Mouse (Mus musculus) embryonic facial prominence, embryonic 13.5 days (tissue): Measurements from ENCODE around the gene Gm43517. TPM values are rescaled to one million over a fixed set of nuclear protein-coding genes. Genes with fewer than 3 reads are reported as not detected.

Source experiments
- polyA plus RNA-seq: library from polyadenylated mRNA; unstranded; fragments of >200 nt; fragmentation: Nextera tagmentation; extraction: Ambion mirVana; gene quantifications from 2 replicates; pipeline ENCODE4 v1.2.1, GENCODE M21; 2015

The Gm43517 gene
- polyA plus RNA-seq, 1 experiment from 2014 or later: not detected

Other genes starting within 250 kb of the Gm43517 start
- 0.86 and 0.94 TPM in 2 replicates for gene Foxg1, start 2.5 kb upstream of the Gm43517 start, polyA plus RNA-seq